Mouse (Mus musculus) MN1 (cell line): ENCODE results near the gene Vps41.

Experiments
- DNase-seq: peaks from one replicate; pipeline ENCODE4 v3.0.0-alpha.2; 2016; ENCODE audit warnings: low spot score

Gene Vps41

GRCm38 (mm10) chr13:18717185-18717584 lies at the start of gene Vps41:
Gene Vps41, plus strand, starts transcription at chr13:18717286.
- DNase-seq = peak; percentile 77

- no peak for DNase-seq
These were observed 18.5 kb upstream of the Vps41 start for GRCm38 (mm10) chr13:18698518-18699065.

- no peak for DNase-seq
These were observed 5.4 kb upstream of the Vps41 start for GRCm38 (mm10) chr13:18711685-18712084.

GRCm38 (mm10) chr13:18716707-18717106 lies 379 bp upstream of the Vps41 start:
- no peak for DNase-seq

- no peak for DNase-seq
These were observed 1.4 kb downstream of the Vps41 start for GRCm38 (mm10) chr13:18718461-18718860.

DNA sequence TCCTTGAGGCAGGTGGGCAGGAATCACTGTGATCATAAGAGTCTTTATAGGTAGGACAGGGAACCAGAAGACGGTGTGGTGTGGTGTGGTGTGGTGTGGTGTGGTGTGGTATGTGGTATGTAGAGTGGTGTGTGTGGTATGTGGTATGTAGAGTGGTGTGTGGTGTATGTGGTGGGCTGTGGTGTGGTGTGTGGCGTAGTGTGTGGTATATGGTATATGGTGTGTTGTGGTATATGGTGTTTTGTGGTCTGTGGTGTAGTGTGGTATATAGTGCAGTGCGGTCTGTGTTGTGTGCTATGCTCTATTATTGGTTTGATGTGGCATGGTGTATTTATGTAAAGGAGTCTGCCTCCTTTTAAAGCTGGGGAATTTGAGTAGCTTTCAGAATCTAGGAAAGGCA lies 13.6 kb downstream of the Vps41 start:
- DNase-seq = no peak

DNA sequence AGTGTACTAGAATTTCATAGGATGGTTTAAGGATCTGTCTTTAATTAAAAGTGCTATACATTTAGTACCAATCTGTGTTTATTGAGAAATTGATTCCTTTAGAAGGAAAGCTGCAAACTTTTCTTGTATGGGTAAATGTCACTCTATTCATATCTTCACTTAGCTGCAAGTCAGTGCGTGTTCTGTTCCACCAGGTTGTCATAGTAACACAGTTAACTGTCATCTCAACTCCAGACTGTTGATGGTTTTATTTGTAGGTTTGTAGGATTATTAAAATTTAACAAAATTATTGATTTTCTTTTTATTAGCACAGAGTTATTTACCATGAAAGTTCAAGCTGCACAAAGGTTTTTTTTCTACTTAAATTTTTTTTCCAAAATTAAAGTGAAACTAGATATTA lies 19.5 kb downstream of the Vps41 start:
- no peak for DNase-seq

- DNase-seq = peak; percentile 25
These were observed 26.6 kb downstream of the Vps41 start for GRCm38 (mm10) chr13:18743575-18744265.

DNA sequence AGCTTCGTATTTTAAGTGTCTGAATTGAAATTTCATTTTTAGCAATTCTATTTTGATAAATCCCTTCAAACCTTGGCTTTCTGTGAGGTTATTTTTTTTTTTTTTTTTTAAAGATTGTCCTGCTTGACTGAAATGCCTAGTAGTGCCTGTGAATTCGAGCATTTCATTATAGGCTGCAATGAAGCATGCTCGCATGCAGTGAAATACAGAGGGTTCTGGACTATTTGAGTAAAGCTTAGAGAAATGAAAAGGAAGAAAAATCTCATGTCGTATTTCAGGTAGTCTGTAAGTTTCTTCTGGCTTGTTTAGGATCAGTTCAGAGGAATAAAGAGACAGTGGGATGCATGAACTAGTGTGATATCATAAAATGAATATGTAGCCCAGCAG lies 27.2 kb downstream of the Vps41 start:
- no peak for DNase-seq

GRCm38 (mm10) chr13:18757958-18758357 lies 40.9 kb downstream of the Vps41 start:
- no peak for DNase-seq

DNA sequence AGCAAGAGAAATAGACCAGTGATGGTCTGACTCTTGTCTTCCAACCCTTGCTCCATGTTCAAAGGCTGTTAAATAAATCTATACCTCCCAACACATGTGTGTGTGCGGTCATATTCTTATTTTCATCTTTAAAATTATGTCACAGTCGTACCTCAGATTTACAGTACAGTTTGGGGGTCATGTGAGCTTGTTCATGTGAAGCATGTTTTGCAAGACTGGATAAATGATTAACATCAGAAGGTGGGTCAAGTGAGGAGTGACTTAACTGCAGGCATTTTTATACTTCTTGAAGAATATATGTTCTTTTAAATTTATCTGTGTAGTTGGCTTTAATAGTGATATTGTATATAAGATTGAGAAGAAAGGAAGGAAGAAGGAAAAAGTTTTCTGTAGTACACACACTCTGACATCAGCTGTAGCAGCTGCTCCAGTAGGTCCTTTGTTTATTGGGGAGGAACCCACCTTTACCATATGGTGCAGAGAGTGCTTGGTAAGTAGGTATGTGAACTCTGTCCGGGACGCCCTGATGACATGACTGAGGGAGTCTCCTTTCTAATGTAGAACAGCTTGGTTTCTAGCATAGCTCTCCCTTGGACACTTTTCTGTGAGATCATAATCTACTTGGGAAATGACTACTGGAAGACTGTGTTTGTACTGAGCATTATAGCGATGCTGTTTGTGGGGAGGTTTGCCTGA lies 42.4 kb downstream of the Vps41 start:
- no peak for DNase-seq

- DNase-seq = no peak
These were observed 44.4 kb downstream of the Vps41 start for GRCm38 (mm10) chr13:18761452-18761851.

GRCm38 (mm10) chr13:18767893-18768292 lies 50.8 kb downstream of the Vps41 start:
- no peak for DNase-seq

GRCm38 (mm10) chr13:18768495-18768894 lies 51.4 kb downstream of the Vps41 start:
- DNase-seq = no peak

GRCm38 (mm10) chr13:18773437-18774198 lies 56.5 kb downstream of the Vps41 start:
- DNase-seq = no peak

DNA sequence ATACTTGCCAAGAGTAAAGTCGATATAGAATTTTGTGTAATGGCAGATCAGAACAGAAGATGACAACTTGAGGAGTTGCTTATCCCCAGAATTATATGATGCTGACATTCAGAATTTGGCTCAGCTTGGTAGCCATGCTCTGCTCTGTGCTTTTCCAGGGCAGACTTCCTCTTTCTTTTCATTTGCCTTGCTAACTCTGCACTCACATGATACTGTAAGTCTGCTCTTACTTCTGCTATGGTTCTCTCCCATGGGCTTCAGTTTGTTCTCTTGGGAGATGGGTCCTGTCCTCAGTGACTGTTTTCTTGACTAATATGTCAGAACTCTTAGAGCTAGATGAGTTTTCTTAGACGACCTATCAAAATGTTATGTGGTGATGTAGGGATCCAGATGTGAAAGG lies 64.2 kb downstream of the Vps41 start:
- DNase-seq = no peak

DNA sequence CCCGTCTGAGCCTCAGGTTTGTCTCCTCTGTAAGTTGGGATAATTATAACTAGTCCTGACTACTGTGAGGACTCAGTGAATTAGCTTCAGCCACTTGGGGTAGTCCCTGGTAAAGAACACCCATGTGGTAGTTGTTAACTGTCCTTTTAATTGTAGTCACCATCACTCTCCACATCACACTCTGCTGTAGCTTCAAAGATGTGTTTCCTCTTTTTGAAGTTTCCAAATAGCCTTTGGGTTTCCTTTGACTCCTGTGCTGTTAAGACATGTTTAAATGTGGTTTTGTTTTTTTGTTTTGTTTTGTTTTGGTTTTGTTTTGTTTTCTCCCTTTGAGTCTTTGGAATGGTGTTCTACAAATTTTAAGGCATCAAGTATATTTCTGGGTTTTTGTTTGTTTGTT lies 68.6 kb downstream of the Vps41 start:
- no peak for DNase-seq

GRCm38 (mm10) chr13:18788040-18788439 lies 71.0 kb downstream of the Vps41 start:
- no peak for DNase-seq

DNA sequence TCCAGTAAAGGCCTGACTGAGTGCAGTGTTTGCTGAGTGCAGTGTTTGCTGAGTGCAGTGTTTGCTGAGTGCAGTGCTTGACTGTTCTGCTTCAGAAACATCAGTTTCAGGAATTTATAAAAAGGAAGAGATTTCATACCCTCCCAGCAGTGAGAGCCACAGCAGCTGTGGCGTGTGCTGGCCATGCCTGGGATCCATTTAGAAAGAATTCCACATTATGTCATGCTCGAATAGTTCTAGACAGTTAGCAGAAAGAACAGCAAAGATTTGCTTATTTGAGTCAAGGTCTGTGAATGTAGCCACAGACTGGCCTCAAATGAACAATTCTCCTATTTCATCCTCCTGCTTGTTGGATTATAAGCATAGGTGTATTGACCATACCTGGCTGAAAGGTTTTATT lies 71.6 kb downstream of the Vps41 start:
- DNase-seq = no peak

- no peak for DNase-seq
These were observed 72.6 kb downstream of the Vps41 start for GRCm38 (mm10) chr13:18789662-18790061.

GRCm38 (mm10) chr13:18790086-18790485 lies 73.0 kb downstream of the Vps41 start:
- no peak for DNase-seq

- no peak for DNase-seq
These were observed 74.2 kb downstream of the Vps41 start for GRCm38 (mm10) chr13:18791314-18791713.

DNA sequence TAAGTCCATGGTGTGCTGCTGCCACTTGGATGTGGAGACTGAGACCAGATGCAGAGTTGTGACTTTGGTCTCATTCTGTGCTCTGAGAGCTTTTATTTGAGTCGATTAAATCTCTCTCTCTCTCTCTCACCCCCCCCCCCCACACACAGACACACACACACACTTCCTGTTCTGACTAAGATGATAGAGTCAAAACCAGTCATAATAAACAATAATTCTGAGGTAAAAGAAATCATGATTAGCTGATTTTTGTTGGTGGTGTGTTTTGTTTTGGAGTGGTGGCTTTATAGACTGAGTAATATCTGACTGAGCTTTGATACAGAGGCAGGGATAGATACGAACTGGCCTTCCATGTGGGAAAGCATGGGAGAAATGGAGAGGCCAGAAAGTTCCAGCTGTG lies 74.6 kb downstream of the Vps41 start:
- DNase-seq = no peak
